Mouse (Mus musculus): ENCODE data around the gene Flnb.

GRCm38 (mm10) chr14:7882050-7882449 lies 64.3 kb downstream of the Flnb start:
- TF ChIP-seq CTCF (IDR thresholded peaks at IDR 0.05; ENCODE audit: low read depth, low read length) = no peak
- no peak for TF ChIP-seq POLR2A (IDR thresholded peaks at IDR 0.05; ENCODE audit: insufficient read depth, low read length)
- TF ChIP-seq EP300 (IDR thresholded peaks at IDR 0.05; ENCODE audit: insufficient read depth, low read depth, low read length) = no peak

Measured in ES-Bruce4 (cell line).